Comparison of ENCODE assay signal across 12 mouse cellular contexts in genomic region chr9:123313726-123314125, GRCm38 (mm10).
"Had no signal": no experiment of that assay in that cellular context is flagged by ENCODE, and none has a peak within 500 bp of the region (broad histone marks: within the 10 kb centered on the region; RNA-seq: fewer than 3 reads in every experiment).

No protein-coding gene starts in this region.

- DNase-seq: lung, adult 18-20 months; lung, embryonic 14.5 days; lung, postnatal 10 days; lung, postnatal 4 days; midbrain, embryonic 14.5 days; retina, postnatal 1 day; right cerebral cortex, postnatal 14 days; right cerebral cortex, postnatal 4 days; spleen, adult 18-20 months; thymus, adult 2 months; thymus, postnatal 25 days; thymus, postnatal 4 days had no signal
